Mouse (Mus musculus) WW6 (cell line): ENCODE data around the gene Anapc16.
"Not testable (repeated sequence)": the region's sequence is repeated elsewhere in the genome, so short reads cannot be mapped to it uniquely, and the experiment has no call there.

ENCODE experiments used
- DNase-seq: peaks from one replicate; pipeline ENCODE4 v3.0.0-alpha.2; 2013; ENCODE audit warnings: low read depth, low spot score

The Anapc16 gene

DNA sequence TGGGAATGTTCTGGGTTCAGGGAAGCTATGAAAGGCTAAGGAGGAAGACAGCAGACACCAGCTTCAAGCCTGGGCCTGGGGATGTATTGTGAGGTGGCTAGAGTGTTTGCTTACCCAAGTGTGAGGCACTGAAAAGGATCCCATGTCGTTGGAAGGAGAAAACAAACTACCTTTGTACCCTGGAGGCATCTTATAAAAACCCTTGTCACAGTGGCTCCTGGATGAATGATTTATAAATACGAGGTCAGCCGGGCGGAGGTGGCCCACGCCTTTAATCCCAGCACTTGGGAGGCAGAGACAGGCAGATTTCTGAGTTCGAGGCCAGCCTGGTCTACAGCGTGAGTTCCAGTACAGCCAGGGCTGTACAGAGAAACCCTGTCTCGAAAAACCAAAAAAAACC lies 1.3 kb downstream of the Anapc16 start:
- DNase-seq = not testable (repeated sequence)

GRCm38 (mm10) chr10:59999057-59999456 lies 3.9 kb downstream of the Anapc16 start:
- no peak for DNase-seq

DNA sequence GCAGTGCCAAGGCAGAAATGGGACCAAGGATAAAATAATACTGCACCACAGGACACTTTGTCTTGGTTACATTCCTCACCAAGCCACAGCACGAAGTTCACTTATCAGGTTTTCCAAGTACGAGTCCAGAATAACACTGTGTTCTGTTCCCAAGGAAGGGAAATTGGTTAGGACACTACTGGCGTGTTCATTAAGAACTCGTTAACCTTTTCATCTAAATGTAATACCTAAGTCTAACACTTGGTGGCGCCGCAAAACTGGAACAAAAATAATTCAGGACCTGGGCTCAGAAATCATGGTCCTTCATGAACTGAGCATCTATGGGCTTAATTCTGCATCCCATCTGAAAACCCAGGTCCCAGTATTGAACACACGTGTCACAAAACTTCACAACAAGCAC lies 5.3 kb downstream of the Anapc16 start:
- peak; percentile 38 for DNase-seq

GRCm38 (mm10) chr10:59995889-59996288 lies 7.0 kb downstream of the Anapc16 start:
- DNase-seq = no peak

GRCm38 (mm10) chr10:59993813-59994212 lies 9.1 kb downstream of the Anapc16 start:
- not testable (repeated sequence) for DNase-seq

DNA sequence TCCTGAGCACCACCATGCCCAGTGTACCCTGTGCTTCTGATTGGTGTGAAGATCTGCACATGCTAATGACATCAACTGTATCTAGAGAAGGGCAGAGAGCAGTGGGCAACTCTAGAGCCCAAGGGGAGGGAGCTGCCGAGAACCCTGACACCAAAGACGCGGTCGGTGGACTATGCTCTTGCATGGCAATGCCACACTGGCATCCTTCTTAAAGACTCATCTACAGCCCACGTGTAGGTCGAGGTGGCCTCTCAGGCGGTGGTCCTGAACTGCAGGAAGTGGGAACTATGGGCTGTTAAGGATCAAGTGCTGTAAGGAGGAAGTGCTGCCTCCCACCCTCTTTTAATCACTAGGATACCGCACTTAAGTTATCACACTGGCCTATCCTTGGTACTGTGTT lies 10.9 kb downstream of the Anapc16 start:
- no peak for DNase-seq

GRCm38 (mm10) chr10:59991262-59991880 lies 11.6 kb downstream of the Anapc16 start:
- no peak for DNase-seq

GRCm38 (mm10) chr10:59990393-59990792 lies 12.5 kb downstream of the Anapc16 start:
- DNase-seq = no peak

DNA sequence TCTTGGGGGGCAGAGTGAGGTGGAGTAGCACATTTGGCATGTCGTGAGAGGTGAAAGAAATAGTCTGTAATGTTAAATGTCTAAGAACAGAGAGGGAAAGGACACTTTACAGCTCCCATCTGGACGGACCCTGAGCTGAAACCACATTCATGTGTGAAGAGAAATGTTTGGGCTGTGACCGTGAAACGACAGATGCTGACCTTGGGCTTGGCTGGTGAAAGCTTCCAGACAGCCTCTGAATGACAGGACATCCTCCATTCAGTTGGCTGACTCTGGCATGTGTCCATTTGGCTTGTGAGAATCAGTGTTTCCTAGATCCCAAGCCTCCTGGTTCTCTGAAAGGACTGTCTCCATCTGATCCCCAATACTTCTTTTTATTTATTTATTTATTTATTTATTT lies 14.9 kb downstream of the Anapc16 start:
- DNase-seq = no peak

DNA sequence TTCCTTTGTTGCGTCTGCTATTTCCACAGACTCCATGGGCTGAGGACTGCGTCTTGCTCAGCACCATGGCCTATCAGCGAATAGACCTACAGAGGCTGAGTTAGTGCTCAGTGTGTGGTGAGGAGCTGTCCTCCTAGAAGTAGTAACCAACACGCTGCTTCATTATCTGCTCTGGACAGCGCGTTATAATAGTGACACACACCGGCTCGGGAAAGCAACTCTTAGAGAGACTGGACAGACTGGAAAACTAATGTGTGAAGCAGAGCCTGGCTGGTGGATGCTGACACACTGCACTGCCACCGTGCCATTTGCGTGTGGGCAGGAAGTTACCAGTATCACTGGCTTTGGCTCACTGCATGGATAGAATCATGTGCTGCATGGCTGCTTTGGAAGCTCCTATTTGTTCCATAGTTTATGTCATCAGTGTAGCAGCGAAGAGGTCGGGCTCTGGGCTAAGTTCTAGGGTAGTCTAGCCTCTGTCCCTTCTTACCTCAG lies 20.5 kb downstream of the Anapc16 start:
- no peak for DNase-seq

GRCm38 (mm10) chr10:59981792-59982191 lies 21.1 kb downstream of the Anapc16 start:
- DNase-seq = no peak

DNA sequence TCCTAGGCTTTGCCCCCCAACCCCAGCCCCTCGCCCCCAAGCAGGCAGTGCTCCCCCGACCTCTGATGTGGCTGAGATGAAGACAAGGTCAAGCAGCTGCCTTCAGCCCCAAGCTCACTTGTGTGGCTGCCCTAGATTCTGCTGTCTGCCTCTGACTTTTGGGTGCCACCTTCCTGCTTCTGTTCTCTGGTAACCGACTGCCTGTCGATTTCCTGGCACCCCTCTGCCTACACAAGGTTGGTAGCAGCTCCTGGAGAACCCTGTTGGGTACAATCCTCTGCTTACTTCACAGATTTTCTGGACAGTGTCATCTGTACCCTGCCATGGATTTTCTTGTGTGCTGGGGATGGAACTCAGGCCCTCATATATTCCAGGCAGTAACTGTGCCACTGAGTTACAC lies 21.6 kb downstream of the Anapc16 start:
- DNase-seq = no peak

DNA sequence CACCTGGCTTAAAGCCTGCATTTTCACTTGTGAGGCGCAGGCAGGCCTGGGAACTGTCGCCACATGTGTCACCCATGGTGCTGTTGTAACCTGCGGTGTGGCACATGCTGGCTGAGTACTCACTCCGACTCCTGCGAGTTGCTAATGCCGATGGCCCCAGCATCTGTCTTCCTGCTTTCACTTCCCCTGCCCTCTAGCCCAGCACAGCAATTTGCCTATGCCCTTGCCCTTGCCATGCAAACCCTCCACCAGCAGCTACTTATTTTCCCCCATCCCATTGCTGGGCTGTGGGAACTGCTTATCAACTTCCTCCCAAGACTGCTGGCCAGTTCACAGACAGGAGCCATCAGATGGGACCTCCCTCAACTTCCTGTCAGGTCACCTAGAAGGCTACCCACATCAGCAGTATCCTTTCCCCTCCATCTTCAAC lies 22.1 kb downstream of the Anapc16 start:
- no peak for DNase-seq

DNA sequence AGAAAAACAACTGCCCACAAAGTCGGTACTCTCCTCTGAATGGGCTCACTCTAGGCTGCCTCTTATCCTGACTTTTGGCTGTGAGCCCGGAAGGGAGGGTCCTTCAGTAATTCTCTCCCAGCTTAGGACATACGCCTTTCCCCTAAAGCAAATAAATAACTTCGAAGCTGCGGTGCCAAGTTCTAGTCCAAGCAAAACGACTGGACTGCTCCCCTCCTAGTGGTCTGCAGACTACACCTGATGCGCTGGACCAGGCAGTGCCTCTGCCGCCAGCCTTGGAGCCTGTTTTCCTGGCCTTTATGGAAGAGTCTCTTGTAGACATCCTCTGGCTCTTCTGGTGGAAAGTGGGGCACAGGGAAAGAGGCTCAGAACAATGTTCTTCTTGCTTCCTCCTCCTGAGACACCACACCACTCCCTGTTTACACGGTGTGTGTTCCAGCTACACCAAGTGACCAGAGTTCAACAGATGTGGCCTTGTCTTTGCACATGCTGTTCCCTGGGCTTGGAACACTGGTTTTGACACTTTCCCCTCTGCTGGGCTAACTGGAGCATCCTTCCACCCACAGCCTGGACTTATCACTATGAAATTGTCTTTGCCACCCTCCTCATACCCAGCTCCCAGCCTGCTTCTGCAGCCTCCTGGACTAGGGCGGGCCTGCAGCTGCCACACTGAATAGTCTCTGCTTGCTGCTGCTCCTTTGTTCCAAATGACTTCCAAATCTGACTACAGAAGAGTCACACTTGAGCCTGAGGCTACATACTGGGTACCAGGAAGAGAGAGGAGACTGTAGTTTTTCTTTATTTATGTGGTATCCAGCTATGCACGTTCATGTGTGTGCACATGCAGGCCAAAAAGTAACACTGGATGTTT lies 23.8 kb downstream of the Anapc16 start:
- DNase-seq = no peak

GRCm38 (mm10) chr10:59978401-59978800 lies 24.5 kb downstream of the Anapc16 start:
- DNase-seq = no peak

- no peak for DNase-seq
These were observed 25.1 kb downstream of the Anapc16 start for GRCm38 (mm10) chr10:59977715-59978343.

GRCm38 (mm10) chr10:59977141-59977540 lies 25.8 kb downstream of the Anapc16 start:
- DNase-seq = no peak

- no peak for DNase-seq
These were observed 28.1 kb downstream of the Anapc16 start for GRCm38 (mm10) chr10:59974786-59975185.

- DNase-seq = peak; percentile 54
These were observed 28.7 kb downstream of the Anapc16 start for GRCm38 (mm10) chr10:59974191-59974664.

DNA sequence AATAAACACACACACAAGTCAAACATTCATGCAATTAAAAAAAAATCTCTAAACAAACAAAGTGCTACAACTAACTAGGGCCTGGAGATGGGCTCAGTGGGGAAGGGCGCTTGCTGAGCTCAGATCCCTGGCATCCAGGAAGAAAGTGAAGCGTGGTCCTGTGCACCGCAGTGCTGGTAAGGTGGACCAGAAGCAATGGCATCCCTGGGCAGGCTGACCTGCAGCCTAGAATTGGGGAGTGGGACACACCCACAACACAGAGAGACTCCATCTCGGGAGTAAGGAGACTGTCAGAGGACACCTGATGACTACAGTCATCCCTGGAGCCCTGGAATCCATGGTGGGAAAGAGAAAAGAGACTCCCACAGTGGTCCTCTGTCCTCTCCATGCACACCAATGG lies 29.5 kb downstream of the Anapc16 start:
- DNase-seq = no peak

GRCm38 (mm10) chr10:59972999-59973398 lies 29.9 kb downstream of the Anapc16 start:
- DNase-seq = no peak

GRCm38 (mm10) chr10:59972534-59972933 lies 30.4 kb downstream of the Anapc16 start:
- no peak for DNase-seq
